Mouse (Mus musculus) forebrain, embryonic 15.5 days (tissue): Measurements from ENCODE around the gene Gja4. TPM values are rescaled to one million over a fixed set of nuclear protein-coding genes. Genes with fewer than 3 reads are reported as not detected.
A peak's percentile ranks its signal among the peaks of the same experiment; 100 is the strongest.

Experiments
- ATAC-seq: fragments of 200-750 bp; cut with Nextera tagmentation; replicated peaks from 2 replicates; pipeline ENCODE4 v1.8.0; 2017; ENCODE audit warnings: mild to moderate bottlenecking, moderate TSS enrichment, moderate library complexity
- H3K27ac ChIP-seq: fragments of 300-500 bp; sonication (generic); replicated peaks from 2 replicates; pipeline ENCODE4 v1.5.1; 2015; ENCODE audit warnings: mild to moderate bottlenecking, inconsistent platforms
- H3K27me3 ChIP-seq: fragments of 300-500 bp; sonication (generic); 2 replicates; pipeline ENCODE4 v1.6.1; 2015; ENCODE audit warnings: inconsistent platforms
- H3K36me3 ChIP-seq: fragments of 300-500 bp; sonication (generic); 2 replicates; pipeline ENCODE4 v1.6.1; 2015; ENCODE audit warnings: mild to moderate bottlenecking, inconsistent platforms
- H3K4me1 ChIP-seq: fragments of 300-500 bp; sonication (generic); 2 replicates; pipeline ENCODE4 v1.6.1; 2015; ENCODE audit warnings: inconsistent platforms
- H3K4me2 ChIP-seq: fragments of 300-500 bp; sonication (generic); replicated peaks from 2 replicates; pipeline ENCODE4 v1.6.1; 2015; ENCODE audit warnings: mild to moderate bottlenecking, inconsistent platforms
- H3K4me3 ChIP-seq: fragments of 300-500 bp; sonication (generic); 2 replicates; pipeline ENCODE4 v1.5.1; 2015; ENCODE audit warnings: mild to moderate bottlenecking, inconsistent platforms
- H3K9ac ChIP-seq: fragments of 300-500 bp; sonication (generic); replicated peaks from 2 replicates; pipeline ENCODE4 v1.6.1; 2015; ENCODE audit warnings: mild to moderate bottlenecking, inconsistent platforms
- H3K9me3 ChIP-seq: fragments of 300-500 bp; sonication (generic); 2 replicates; pipeline ENCODE4 v1.6.1; 2016; ENCODE audit warnings: inconsistent platforms
- WGBS: fragments of 180-500 bp; shearing (Covaris S2); methylation state at CpG from one replicate; pipeline ENCODE4 v1.1.7; 2015; ENCODE audit warnings: mixed read lengths; 5-methylcytosine and 5-hydroxymethylcytosine counted together
- polyA plus RNA-seq: library from polyadenylated mRNA; unstranded; fragments of >200 nt; fragmentation: Nextera tagmentation; extraction: Ambion mirVana; gene quantifications from 2 replicates; pipeline ENCODE4 v1.2.1, GENCODE M21; 2015

Gja4 gene
- polyA plus RNA-seq, 1 experiment from 2014 or later = 13.3 TPM

DNA sequence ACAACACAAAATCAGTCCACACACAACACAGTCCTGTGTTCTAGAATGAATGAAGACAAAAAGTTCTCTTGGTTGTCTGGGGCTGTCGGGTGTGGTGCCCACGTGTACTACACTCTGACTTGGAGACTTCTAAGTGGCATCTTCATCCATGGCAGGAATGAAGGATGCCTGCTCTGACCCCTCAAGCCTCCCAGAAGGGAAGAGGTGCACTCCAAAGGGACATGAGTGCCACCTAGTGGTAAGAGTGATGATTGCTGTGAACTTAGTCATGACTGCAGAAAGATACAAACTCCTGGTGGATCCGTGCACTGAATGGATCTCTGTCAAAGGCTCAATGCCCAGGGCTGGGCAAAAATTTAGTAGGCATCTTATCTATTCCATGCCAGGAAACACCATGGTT, 5.8 kb upstream of the Gja4 start:
- H3K4me1 ChIP-seq = no peaks in the 10 kb centered on the region
- no peaks in the 10 kb centered on the region for H3K9me3 ChIP-seq
- no peak overlapping the region for H3K27ac ChIP-seq
- WGBS = 4% methylated on average over 3 of the region's 3 CpGs
- H3K27me3 ChIP-seq = no peaks in the 10 kb centered on the region
- no peak overlapping the region for H3K4me2 ChIP-seq
- peak; percentile 41 for ATAC-seq
- no peaks in the 10 kb centered on the region for H3K36me3 ChIP-seq
- H3K4me3 ChIP-seq = no peak overlapping the region
- H3K9ac ChIP-seq = no peak overlapping the region

- no peak overlapping the region for H3K4me2 ChIP-seq
- H3K4me1 ChIP-seq = 0 out of 2 replicates have a peak, but pooled peaks cover 11% of the 10 kb centered on the region
- WGBS = 67% methylated on average over 4 of the region's 4 CpGs
These were observed 3.3 kb upstream of the Gja4 start for GRCm38 (mm10) chr4:127317143-127317542.

DNA sequence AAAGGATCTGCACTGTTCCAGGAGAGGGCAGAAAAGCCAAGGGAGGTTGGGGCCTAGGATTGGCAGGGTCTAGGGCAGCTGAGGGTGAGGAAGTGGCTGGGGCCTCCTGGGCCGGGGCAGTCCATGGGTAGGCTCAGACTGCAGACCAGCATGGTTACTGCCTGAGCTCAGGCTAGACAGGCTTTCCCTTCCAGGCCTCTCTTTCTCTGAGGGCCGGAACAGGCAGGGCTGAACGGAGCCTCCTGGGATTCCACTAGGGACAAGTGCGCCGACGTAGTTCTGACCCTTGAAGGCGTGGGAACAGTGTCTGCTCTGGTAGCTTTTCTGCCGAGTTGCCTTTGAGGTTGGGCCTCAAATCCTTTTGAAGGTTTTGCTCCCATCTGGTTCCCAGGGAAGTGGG, 1.9 kb upstream of the Gja4 start:
- H3K36me3 ChIP-seq = no peaks in the 10 kb centered on the region
- 87% methylated on average over 8 of the region's 8 CpGs for WGBS
- 0 out of 2 replicates have a peak, but pooled peaks cover 11% of the 10 kb centered on the region for H3K4me1 ChIP-seq
- H3K4me3 ChIP-seq = no peak overlapping the region
- no peak for ATAC-seq
- H3K27me3 ChIP-seq = peaks cover 7% of the 10 kb centered on the region; the same call in 1 of the 2 replicates
- H3K9me3 ChIP-seq = no peaks in the 10 kb centered on the region
- no peak overlapping the region for H3K27ac ChIP-seq
- no peak overlapping the region for H3K4me2 ChIP-seq
- H3K9ac ChIP-seq = no peak overlapping the region

More at GRCm38 (mm10) chr4:127317143-127317542, 3.3 kb upstream of the Gja4 start:
- Histone ChIP-seq H3K36me3 (no peaks in the 10 kb centered on the region), H3K9me3 (no peaks in the 10 kb centered on the region), H3K27ac (no peak overlapping the region), H3K4me3 (no peak overlapping the region), H3K9ac (no peak overlapping the region), H3K27me3 (peaks cover 7% of the 10 kb centered on the region; the same call in 1 of the 2 replicates)
- no peak for ATAC-seq

- WGBS = 41% methylated on average over 9 of the region's 9 CpGs
- H3K4me2 ChIP-seq = peak overlapping the region; percentile 87
- no peak overlapping the region for H3K9ac ChIP-seq
- 0 out of 2 replicates have a peak, but pooled peaks cover 11% of the 10 kb centered on the region for H3K4me1 ChIP-seq
- ATAC-seq = no peak
- peaks cover 7% of the 10 kb centered on the region; the same call in 1 of the 2 replicates for H3K27me3 ChIP-seq
- no peaks in the 10 kb centered on the region for H3K9me3 ChIP-seq
- peak overlapping the region; percentile 47; the same call in 1 of the 2 replicates for H3K4me3 ChIP-seq
- H3K27ac ChIP-seq = no peak overlapping the region
- H3K36me3 ChIP-seq = no peaks in the 10 kb centered on the region
These were observed 746 bp upstream of the Gja4 start for GRCm38 (mm10) chr4:127314585-127314984.

GRCm38 (mm10) chr4:127312349-127312748, 1.5 kb downstream of the Gja4 start:
- Histone ChIP-seq H3K4me1 (0 out of 2 replicates have a peak, but pooled peaks cover 11% of the 10 kb centered on the region), H3K4me3 (no peak overlapping the region), H3K4me2 (no peak overlapping the region), H3K36me3 (no peaks in the 10 kb centered on the region), H3K9me3 (no peaks in the 10 kb centered on the region), H3K27me3 (peaks cover 7% of the 10 kb centered on the region; the same call in 1 of the 2 replicates), H3K27ac (no peak overlapping the region), H3K9ac (no peak overlapping the region)
- no peak for ATAC-seq
- 67% methylated on average over 24 of the region's 24 CpGs for WGBS

- WGBS = 65% methylated on average over 9 of the region's 9 CpGs
- Histone ChIP-seq H3K9me3 (no peaks in the 10 kb centered on the region), H3K4me1 (0 out of 2 replicates have a peak, but pooled peaks cover 11% of the 10 kb centered on the region), H3K27ac (no peak overlapping the region), H3K27me3 (peaks cover 7% of the 10 kb centered on the region; the same call in 1 of the 2 replicates), H3K4me3 (no peak overlapping the region), H3K4me2 (no peak overlapping the region), H3K36me3 (no peaks in the 10 kb centered on the region), H3K9ac (no peak overlapping the region)
- ATAC-seq = no peak
These were observed 2.3 kb downstream of the Gja4 start for GRCm38 (mm10) chr4:127311561-127311960.

DNA sequence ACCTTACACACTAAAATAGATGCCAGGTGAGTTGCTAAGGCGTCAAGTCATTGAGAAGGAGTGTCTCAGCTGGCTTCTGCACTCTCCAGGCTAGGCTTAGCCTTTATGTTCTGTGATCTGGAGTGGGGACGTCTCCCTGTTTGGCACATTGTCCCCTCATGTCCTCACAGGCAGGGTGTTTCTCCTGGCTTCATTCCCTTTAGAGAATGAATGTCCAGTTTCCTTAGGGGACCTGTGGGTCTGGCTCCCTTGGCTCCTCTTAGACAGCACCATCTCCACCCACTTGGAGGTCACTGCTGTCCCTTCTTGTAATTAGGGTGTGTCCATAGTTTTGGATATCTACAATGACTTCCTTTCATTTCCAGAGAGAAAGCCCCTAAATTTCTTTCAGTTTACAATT, 6.9 kb downstream of the Gja4 start:
- H3K27ac ChIP-seq = no peak overlapping the region
- H3K27me3 ChIP-seq = no peaks in the 10 kb centered on the region
- H3K36me3 ChIP-seq = no peaks in the 10 kb centered on the region
- H3K4me1 ChIP-seq = no peaks in the 10 kb centered on the region
- 65% methylated on average over 2 of the region's 2 CpGs for WGBS
- no peak for ATAC-seq
- H3K4me3 ChIP-seq = no peak overlapping the region
- no peak overlapping the region for H3K9ac ChIP-seq
- H3K9me3 ChIP-seq = no peaks in the 10 kb centered on the region
- no peak overlapping the region for H3K4me2 ChIP-seq

- Histone ChIP-seq H3K4me3 (no peak overlapping the region), H3K4me2 (no peak overlapping the region), H3K27ac (no peak overlapping the region), H3K9me3 (no peaks in the 10 kb centered on the region), H3K9ac (no peak overlapping the region), H3K4me1 (no peaks in the 10 kb centered on the region), H3K27me3 (no peaks in the 10 kb centered on the region), H3K36me3 (no peaks in the 10 kb centered on the region)
- no peak for ATAC-seq
- 88% methylated on average over 3 of the region's 3 CpGs for WGBS
These were observed 10.0 kb downstream of the Gja4 start for GRCm38 (mm10) chr4:127303796-127304195.

DNA sequence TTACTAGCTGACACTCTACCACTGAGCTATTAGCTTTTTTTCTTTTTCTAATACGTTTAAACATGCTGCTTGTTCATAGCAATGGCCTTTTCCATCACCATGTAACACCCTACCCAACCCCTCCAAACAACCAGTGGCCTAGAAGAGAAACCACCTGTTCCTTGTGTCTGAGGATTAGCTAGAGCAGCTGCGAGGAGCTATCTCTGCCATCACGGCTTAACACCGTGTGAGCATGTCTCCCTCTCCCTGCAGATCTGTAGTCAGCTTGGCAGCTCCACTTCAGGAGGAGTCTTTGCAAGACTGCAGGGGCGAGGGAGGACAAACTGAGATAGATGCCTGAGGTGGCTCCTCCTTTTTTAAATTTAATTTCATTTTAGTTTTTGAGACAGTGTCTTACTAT, 13.3 kb downstream of the Gja4 start:
- Histone ChIP-seq H3K4me1 (no peaks in the 10 kb centered on the region), H3K9ac (no peak overlapping the region), H3K9me3 (no peaks in the 10 kb centered on the region), H3K36me3 (no peaks in the 10 kb centered on the region), H3K27ac (no peak overlapping the region), H3K27me3 (no peaks in the 10 kb centered on the region), H3K4me2 (no peak overlapping the region), H3K4me3 (no peak overlapping the region)
- WGBS = 74% methylated on average over 5 of the region's 5 CpGs
- ATAC-seq = no peak

DNA sequence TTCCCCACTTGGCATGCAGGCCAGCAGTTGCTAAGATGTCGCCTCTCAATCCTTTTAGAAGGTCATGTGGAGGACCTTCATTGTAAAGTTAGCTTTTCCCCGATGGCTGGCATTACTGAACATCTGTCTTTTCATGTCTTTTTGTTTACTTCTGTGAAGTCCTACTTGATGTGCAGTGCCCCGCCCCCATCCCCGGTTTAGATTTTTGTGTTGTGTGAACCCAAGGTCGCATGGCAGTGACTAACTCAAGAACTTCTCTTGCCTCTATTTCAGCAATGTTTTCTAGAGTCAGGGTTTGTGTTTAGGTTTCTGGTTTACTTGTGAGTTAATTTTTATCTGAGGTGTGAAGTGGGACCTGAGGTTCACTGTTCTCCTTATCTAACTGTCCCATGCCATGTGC, 21.2 kb downstream of the Gja4 start:
- Histone ChIP-seq H3K4me1 (no peaks in the 10 kb centered on the region), H3K9ac (no peak overlapping the region), H3K36me3 (no peaks in the 10 kb centered on the region), H3K4me3 (no peak overlapping the region), H3K27me3 (no peaks in the 10 kb centered on the region), H3K27ac (no peak overlapping the region), H3K9me3 (no peaks in the 10 kb centered on the region), H3K4me2 (no peak overlapping the region)
- no peak for ATAC-seq
- 80% methylated on average over 5 of the region's 5 CpGs for WGBS

DNA sequence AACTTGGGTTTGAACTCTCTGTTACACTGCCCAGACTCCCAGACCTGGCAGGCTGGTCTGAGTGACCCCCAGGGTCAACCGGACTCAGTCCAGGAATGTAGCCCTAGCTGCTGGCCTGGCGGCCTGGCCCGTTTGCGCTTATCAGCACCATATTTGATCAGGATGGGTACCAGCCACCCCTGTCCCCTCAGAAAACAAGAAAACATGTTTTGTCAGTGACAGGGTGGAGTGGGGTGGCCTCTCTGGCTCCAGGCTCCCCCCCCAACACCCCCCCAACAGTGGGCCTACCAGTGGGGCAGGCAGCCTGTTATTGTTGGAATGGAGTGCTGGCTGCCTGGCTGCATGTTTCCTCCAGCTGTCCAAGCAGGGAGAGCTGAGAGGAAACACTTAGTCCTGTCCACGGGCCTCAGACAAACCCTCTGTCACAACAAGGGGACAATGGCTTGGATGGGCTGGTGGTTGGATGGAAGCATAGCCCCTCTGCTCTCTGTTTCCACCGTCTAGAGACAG, 24.7 kb downstream of the Gja4 start:
- Histone ChIP-seq H3K4me3 (no peak overlapping the region), H3K27me3 (no peaks in the 10 kb centered on the region), H3K27ac (no peak overlapping the region), H3K36me3 (no peaks in the 10 kb centered on the region), H3K9ac (no peak overlapping the region), H3K4me1 (no peaks in the 10 kb centered on the region), H3K9me3 (no peaks in the 10 kb centered on the region), H3K4me2 (no peak overlapping the region)
- ATAC-seq = no peak
- WGBS = 74% methylated on average over 6 of the region's 6 CpGs

DNA sequence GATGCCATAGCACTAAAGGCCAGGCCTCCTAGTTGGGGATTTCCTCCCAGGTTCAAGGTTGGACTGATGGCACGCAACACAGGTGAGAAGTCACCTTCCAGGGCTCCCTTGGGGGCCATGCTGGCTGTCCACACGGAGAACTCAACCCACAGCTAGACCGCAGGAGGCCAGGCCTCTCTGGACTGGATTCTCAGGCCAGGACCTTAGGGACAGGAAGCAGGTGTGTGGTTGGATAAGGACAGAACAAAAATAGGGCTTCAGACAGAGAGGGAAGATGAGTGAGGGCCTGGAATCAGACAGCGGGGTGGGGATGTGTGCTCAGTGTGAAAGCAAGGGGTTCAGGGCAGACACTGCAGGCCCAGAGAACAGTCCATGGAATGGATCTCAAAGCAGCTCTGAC, 26.9 kb downstream of the Gja4 start:
- H3K9me3 ChIP-seq = no peaks in the 10 kb centered on the region
- no peak overlapping the region for H3K9ac ChIP-seq
- H3K36me3 ChIP-seq = no peaks in the 10 kb centered on the region
- H3K27me3 ChIP-seq = no peaks in the 10 kb centered on the region
- H3K4me2 ChIP-seq = no peak overlapping the region
- WGBS = 80% methylated on average over 4 of the region's 4 CpGs
- no peak for ATAC-seq
- H3K27ac ChIP-seq = no peak overlapping the region
- no peaks in the 10 kb centered on the region for H3K4me1 ChIP-seq
- no peak overlapping the region for H3K4me3 ChIP-seq

DNA sequence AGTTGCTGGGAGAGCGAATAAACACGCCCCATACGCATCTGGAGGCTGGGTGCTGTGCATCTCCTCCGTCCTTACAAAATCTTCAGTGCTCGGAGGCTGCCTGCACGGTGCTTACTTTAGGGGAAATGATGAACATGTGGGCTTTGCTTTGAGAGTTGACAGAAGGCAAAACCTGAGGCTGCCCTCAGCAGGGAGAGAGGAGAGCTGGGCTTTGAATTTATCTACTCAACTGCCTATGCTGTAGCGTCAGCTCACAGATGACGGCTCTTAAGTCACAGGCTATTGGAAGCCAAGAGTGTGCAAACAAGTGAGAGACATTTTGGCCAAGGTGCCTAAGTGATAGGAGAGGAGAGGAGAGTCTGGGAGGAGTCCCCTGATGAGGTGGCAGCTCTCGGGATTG, 34.6 kb downstream of the Gja4 start:
- Histone ChIP-seq H3K4me2 (no peak overlapping the region), H3K36me3 (no peaks in the 10 kb centered on the region), H3K9me3 (no peaks in the 10 kb centered on the region), H3K27me3 (no peaks in the 10 kb centered on the region), H3K9ac (no peak overlapping the region), H3K4me3 (no peak overlapping the region), H3K27ac (no peak overlapping the region), H3K4me1 (no peaks in the 10 kb centered on the region)
- ATAC-seq = no peak
- WGBS = 80% methylated on average over 9 of the region's 9 CpGs
